Mouse (Mus musculus) cortical plate, adult 2 months (tissue): Measurements from ENCODE around the gene Dapk1.

ENCODE experiments used
- CTCF ChIP-seq: fragments of 200-500 bp; IDR thresholded peaks from 2 replicates; pipeline ENCODE4 v1.5.1; 2011; ENCODE audit warnings: mild to moderate bottlenecking, control low read depth, low read length; ENCODE audit not compliant: insufficient read depth; ENCODE audit errors: extremely low read depth
- POLR2A ChIP-seq: fragments of 200-500 bp; IDR thresholded peaks from 2 replicates; pipeline ENCODE4 v1.6.1; 2011; ENCODE audit warnings: mild to moderate bottlenecking, low read length, control low read depth; ENCODE audit not compliant: insufficient read depth; ENCODE audit errors: extremely low read depth

- TF ChIP-seq CTCF (no peak), POLR2A (no peak)
Measured at GRCm38 (mm10) chr13:60690921-60691320, 89.2 kb downstream of the Dapk1 start.
